Mouse (Mus musculus) heart, embryonic 12.5 days (tissue): Measurements from ENCODE around the gene Igf2bp2. TPM values are rescaled to one million over a fixed set of nuclear protein-coding genes. Genes with fewer than 3 reads are reported as not detected.

Experiments used
- ATAC-seq: fragments of 200-750 bp; cut with Nextera tagmentation; 2 replicates; pipeline ENCODE4 v1.8.0; 2017; ENCODE audit warnings: moderate TSS enrichment, moderate library complexity; ENCODE audit not compliant: insufficient number of reproducible peaks, low FRiP score
- H3K27ac ChIP-seq: fragments of 300-500 bp; sonication (generic); 2 replicates; pipeline ENCODE4 v1.5.1; 2016; ENCODE audit warnings: mild to moderate bottlenecking, moderate library complexity; ENCODE audit not compliant: poor library complexity, severe bottlenecking
- H3K27me3 ChIP-seq: fragments of 300-500 bp; sonication (generic); replicated peaks from 2 replicates; pipeline ENCODE4 v1.6.1; 2016; ENCODE audit warnings: mild to moderate bottlenecking, moderate library complexity
- H3K36me3 ChIP-seq: fragments of 300-500 bp; sonication (generic); 2 replicates; pipeline ENCODE4 v1.6.1; 2016; ENCODE audit warnings: mild to moderate bottlenecking, moderate library complexity
- H3K4me1 ChIP-seq: fragments of 300-500 bp; sonication (generic); replicated peaks from 2 replicates; pipeline ENCODE4 v1.6.1; 2016; ENCODE audit warnings: mild to moderate bottlenecking
- H3K4me2 ChIP-seq: fragments of 300-500 bp; sonication (generic); 2 replicates; pipeline ENCODE4 v1.6.1; 2016; ENCODE audit warnings: mild to moderate bottlenecking, moderate library complexity
- H3K4me3 ChIP-seq: fragments of 300-500 bp; sonication (generic); 2 replicates; pipeline ENCODE4 v1.5.1; 2016; ENCODE audit warnings: mild to moderate bottlenecking
- H3K9ac ChIP-seq: fragments of 300-500 bp; sonication (generic); 2 replicates; pipeline ENCODE4 v1.6.1; 2016; ENCODE audit warnings: mild to moderate bottlenecking, moderate library complexity
- H3K9me3 ChIP-seq: fragments of 300-500 bp; sonication (generic); replicated peaks from 2 replicates; pipeline ENCODE4 v1.6.1; 2016; ENCODE audit warnings: mild to moderate bottlenecking, moderate library complexity
- WGBS: fragments of 180-500 bp; shearing (Covaris S2); methylation state at CpG from one replicate; pipeline ENCODE4 v1.1.7; 2016; 5-methylcytosine and 5-hydroxymethylcytosine counted together
- polyA plus RNA-seq: library from polyadenylated mRNA; unstranded; fragments of >200 nt; fragmentation: Nextera tagmentation; extraction: Ambion mirVana; gene quantifications from 2 replicates; pipeline ENCODE4 v1.2.1, GENCODE M21; 2016

The Igf2bp2 gene
- 85.3 and 92.7 TPM in 2 replicates for polyA plus RNA-seq

DNA sequence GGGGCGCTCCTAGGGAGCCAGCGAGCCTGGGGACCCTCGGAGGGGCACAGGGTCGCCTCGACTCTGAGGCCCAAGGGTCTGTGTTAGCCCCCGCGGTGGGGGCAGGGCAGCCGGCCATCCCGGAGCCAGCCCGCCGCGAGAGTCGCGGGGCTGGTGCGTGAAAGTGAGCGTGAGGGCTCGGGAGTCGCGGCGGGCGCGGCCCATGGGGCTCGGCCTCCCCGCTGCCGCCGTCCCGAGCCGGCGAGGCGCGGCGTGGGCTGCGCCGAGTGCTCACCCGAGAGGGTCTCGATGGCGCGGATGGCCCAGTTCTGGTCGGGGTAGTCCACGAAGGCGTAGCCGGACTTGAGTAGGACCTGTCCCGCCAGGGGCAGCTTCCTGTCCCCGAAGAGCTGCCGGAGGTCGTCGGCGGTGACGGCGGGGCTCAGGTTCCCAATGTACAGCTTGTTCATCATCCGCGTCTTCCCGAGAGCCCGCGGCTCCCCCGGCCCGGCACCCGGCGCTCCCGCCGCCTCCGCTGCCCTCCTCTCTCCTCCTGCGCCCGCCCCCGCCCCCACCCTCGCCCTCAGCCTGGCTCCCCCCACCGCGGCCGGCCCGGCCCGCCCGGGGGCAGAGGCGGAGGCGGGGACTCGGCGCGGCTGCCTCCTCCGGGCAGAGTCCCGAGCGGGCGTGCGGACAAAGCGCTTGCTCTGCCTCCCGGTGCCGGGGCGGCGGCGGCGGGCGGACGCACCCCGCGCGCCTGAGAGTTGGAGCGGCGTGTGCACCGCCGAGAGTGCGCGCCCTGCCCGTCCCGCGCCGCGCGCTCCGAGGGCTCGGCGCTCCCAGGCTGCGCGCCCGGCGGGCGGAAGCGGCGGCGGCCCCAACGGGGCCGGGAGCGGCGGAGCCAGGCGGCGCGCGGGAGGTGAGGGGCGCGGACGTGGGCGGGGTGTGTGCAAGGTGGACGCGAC, at the start of gene Igf2bp2:
Gene Igf2bp2 (minus strand): TSS at position 788 of the 944 bp plus-strand sequence.
- H3K36me3 ChIP-seq: no peaks in the 10 kb centered on the region
- under 1% methylated on average over 120 of the region's 131 CpGs for WGBS
- no peaks in the 10 kb centered on the region for H3K27me3 ChIP-seq
- no peaks in the 10 kb centered on the region for H3K9me3 ChIP-seq
- peaks cover 10% of the 10 kb centered on the region for H3K4me1 ChIP-seq
- peak; percentile 87 for ATAC-seq
- peak within 1 kb of the TSS; percentile 91 for H3K9ac ChIP-seq
- H3K4me2 ChIP-seq: peak within 1 kb of the TSS; percentile 80
- peak within 1 kb of the TSS; percentile 92 for H3K27ac ChIP-seq
- peak within 1 kb of the TSS; percentile 94 for H3K4me3 ChIP-seq

- Histone ChIP-seq H3K36me3 (no peaks in the 10 kb centered on the region), H3K27ac (no peak overlapping the region), H3K4me2 (no peak overlapping the region), H3K9me3 (peaks cover 7% of the 10 kb centered on the region; the same call in 1 of the 2 replicates), H3K4me3 (no peak overlapping the region), H3K27me3 (no peaks in the 10 kb centered on the region), H3K4me1 (no peaks in the 10 kb centered on the region), H3K9ac (no peak overlapping the region)
- 88% methylated on average over 1 of the region's 1 CpGs for WGBS
- ATAC-seq: no peak
Measured at GRCm38 (mm10) chr16:22203501-22203900, 40.4 kb upstream of the Igf2bp2 start.

DNA sequence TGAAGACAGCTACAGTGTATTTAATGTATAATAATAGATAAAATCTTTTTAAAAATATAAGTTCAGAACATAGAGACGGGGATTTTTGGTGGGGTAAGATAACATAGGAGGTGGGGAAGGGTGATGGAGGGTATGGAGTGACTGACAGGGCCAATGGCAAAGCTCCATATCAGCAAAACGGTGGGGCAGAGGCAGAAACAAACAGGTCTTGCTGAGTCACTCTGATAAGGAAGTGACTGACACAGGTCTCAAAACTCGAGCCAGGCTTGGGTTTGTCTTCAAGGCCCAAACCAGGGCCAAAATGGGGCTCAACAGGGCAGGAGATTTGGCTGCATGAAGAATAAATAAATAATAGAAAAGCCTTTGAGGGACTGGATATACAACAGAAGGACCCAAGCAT, 38.8 kb upstream of the Igf2bp2 start:
- WGBS: 35% methylated on average over 3 of the region's 3 CpGs
- H3K4me3 ChIP-seq: no peak overlapping the region
- no peak for ATAC-seq

DNA sequence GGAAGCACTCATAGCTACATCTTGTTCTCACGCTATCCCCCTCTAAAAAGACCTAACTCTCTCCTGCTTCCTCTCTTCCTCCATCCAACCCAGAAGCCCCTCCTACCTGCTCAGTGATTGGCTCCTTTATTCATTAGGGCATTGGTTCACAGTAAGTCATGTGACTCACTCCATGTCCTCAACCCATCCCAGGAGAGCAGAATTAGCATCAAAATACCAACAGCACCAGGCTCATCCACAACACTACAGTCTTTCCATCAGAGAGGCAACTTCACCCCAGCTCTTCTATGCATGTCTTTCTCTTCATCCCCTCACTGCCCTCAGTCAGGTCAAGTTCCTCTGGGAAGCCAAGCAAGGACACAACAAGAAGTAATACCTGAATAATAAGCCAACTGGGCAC, 37.4 kb upstream of the Igf2bp2 start:
- Histone ChIP-seq H3K9me3 (no peaks in the 10 kb centered on the region), H3K9ac (no peak overlapping the region), H3K4me3 (no peak overlapping the region), H3K4me2 (no peak overlapping the region), H3K4me1 (no peaks in the 10 kb centered on the region), H3K27ac (no peak overlapping the region), H3K36me3 (no peaks in the 10 kb centered on the region), H3K27me3 (no peaks in the 10 kb centered on the region)
- WGBS: 67% methylated on average over 1 of the region's 1 CpGs
- ATAC-seq: no peak

More for the DNA sequence above, 38.8 kb upstream of the Igf2bp2 start:
- Histone ChIP-seq H3K36me3 (no peaks in the 10 kb centered on the region), H3K4me1 (no peaks in the 10 kb centered on the region), H3K9me3 (peaks cover 4% of the 10 kb centered on the region; the same call in 1 of the 2 replicates), H3K4me2 (no peak overlapping the region), H3K27me3 (no peaks in the 10 kb centered on the region), H3K9ac (no peak overlapping the region), H3K27ac (no peak overlapping the region)

DNA sequence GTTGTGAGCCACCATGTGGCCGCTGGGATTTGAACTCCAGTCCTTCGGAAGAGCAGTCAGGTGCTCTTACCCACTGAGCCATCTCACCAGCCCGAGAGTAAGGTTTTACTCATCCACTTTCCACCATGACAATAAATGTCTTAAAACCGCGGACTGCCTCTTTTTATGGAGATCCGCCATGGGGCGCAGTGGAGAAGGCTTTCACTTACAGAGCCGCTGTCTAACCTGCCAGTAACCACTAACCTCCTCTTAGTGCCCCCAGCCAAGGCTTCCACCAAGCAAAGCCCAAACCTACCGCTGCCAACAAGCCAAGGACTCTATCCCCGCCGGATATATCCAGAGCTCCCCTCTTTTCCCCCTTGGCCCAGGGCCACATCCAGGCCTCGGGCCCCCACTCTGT, 24.3 kb upstream of the Igf2bp2 start:
- Histone ChIP-seq H3K4me3 (no peak overlapping the region), H3K27ac (no peak overlapping the region), H3K4me2 (no peak overlapping the region), H3K9me3 (no peaks in the 10 kb centered on the region), H3K4me1 (no peaks in the 10 kb centered on the region), H3K27me3 (no peaks in the 10 kb centered on the region), H3K36me3 (no peaks in the 10 kb centered on the region), H3K9ac (no peak overlapping the region)
- no peak for ATAC-seq
- WGBS: 64% methylated on average over 12 of the region's 12 CpGs

- ATAC-seq: no peak
- Histone ChIP-seq H3K36me3 (no peaks in the 10 kb centered on the region), H3K9me3 (no peaks in the 10 kb centered on the region), H3K27ac (no peak overlapping the region), H3K4me3 (no peak overlapping the region), H3K27me3 (no peaks in the 10 kb centered on the region), H3K4me2 (no peak overlapping the region), H3K4me1 (no peaks in the 10 kb centered on the region), H3K9ac (no peak overlapping the region)
- WGBS: 80% methylated on average over 3 of the region's 3 CpGs
Measured at GRCm38 (mm10) chr16:22185411-22185810, 22.3 kb upstream of the Igf2bp2 start.

DNA sequence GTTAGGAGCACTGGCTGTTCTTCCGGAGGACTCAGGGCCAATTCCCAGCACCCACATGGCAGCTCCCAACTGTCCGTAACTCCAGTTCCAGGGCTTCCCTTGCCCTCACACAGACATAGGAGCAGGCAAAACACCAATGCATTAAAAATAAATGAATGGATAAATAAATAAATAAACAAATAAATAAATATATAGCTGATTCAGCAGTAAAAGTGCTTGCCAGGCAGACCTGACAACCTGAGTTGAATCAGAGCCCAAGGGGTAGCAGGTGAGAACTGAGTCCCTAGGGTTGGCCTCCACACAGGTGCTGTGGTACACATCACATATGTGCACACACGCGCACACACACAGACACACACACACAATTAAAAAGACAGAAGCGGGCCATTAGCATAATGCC, 21.0 kb upstream of the Igf2bp2 start:
- no peak overlapping the region for H3K9ac ChIP-seq
- H3K9me3 ChIP-seq: no peaks in the 10 kb centered on the region
- WGBS: 97% methylated on average over 5 of the region's 5 CpGs
- no peaks in the 10 kb centered on the region for H3K36me3 ChIP-seq
- H3K4me3 ChIP-seq: no peak overlapping the region
- H3K27me3 ChIP-seq: no peaks in the 10 kb centered on the region
- no peak overlapping the region for H3K4me2 ChIP-seq
- ATAC-seq: no peak
- no peaks in the 10 kb centered on the region for H3K4me1 ChIP-seq
- no peak overlapping the region for H3K27ac ChIP-seq

DNA sequence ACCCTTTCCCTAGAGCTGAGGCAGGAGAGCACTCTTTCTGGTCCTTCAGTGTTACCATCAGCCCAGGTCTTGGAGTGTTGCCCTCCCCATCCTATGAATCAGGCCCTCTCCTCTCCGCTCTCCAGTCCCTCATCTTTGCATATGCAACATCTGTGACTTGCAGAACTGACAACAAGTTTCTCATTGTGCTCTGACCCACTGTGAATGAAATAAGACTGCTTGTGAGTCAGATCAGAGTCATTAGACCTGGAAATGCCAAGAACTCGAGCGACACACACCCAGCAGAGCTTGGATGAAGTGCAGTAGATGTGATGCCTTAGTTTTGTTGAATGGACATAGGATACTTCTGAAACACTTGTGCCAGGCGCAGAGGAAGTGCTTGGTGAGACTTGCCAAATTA, 19.2 kb upstream of the Igf2bp2 start:
- Histone ChIP-seq H3K4me2 (no peak overlapping the region), H3K27me3 (no peaks in the 10 kb centered on the region), H3K4me1 (no peaks in the 10 kb centered on the region), H3K9me3 (no peaks in the 10 kb centered on the region), H3K9ac (no peak overlapping the region), H3K36me3 (no peaks in the 10 kb centered on the region), H3K27ac (no peak overlapping the region), H3K4me3 (no peak overlapping the region)
- 79% methylated on average over 4 of the region's 4 CpGs for WGBS
- ATAC-seq: no peak

GRCm38 (mm10) chr16:22178793-22179192, 15.7 kb upstream of the Igf2bp2 start:
- H3K4me2 ChIP-seq: no peak overlapping the region
- ATAC-seq: no peak
- H3K9ac ChIP-seq: no peak overlapping the region
- H3K27me3 ChIP-seq: no peaks in the 10 kb centered on the region
- no peak overlapping the region for H3K27ac ChIP-seq
- H3K4me3 ChIP-seq: no peak overlapping the region
- peaks cover 4% of the 10 kb centered on the region for H3K36me3 ChIP-seq
- H3K4me1 ChIP-seq: no peaks in the 10 kb centered on the region
- WGBS: 65% methylated on average over 3 of the region's 3 CpGs
- H3K9me3 ChIP-seq: peaks cover 11% of the 10 kb centered on the region

- 80% methylated on average over 2 of the region's 2 CpGs for WGBS
Measured at GRCm38 (mm10) chr16:22177999-22178398, 14.9 kb upstream of the Igf2bp2 start.

GRCm38 (mm10) chr16:22168731-22169130, 5.6 kb upstream of the Igf2bp2 start:
- Histone ChIP-seq H3K36me3 (no peaks in the 10 kb centered on the region), H3K4me1 (peaks cover 13% of the 10 kb centered on the region), H3K27me3 (no peaks in the 10 kb centered on the region), H3K9ac (no peak overlapping the region), H3K4me3 (no peak overlapping the region), H3K27ac (no peak overlapping the region), H3K9me3 (no peaks in the 10 kb centered on the region), H3K4me2 (no peak overlapping the region)
- no peak for ATAC-seq
- WGBS: 75% methylated on average over 8 of the region's 8 CpGs

More at GRCm38 (mm10) chr16:22177999-22178398, 14.9 kb upstream of the Igf2bp2 start:
- Histone ChIP-seq H3K9ac (no peak overlapping the region), H3K4me2 (no peak overlapping the region), H3K27me3 (no peaks in the 10 kb centered on the region), H3K4me3 (no peak overlapping the region), H3K27ac (no peak overlapping the region), H3K4me1 (no peaks in the 10 kb centered on the region), H3K36me3 (peaks cover 4% of the 10 kb centered on the region), H3K9me3 (peaks cover 11% of the 10 kb centered on the region)
- ATAC-seq: no peak
